Mouse (Mus musculus) embryonic fibroblast, embryonic 13.5 days (primary cell): ENCODE measurements at regions not wholly inside any gene's neighbourhood (a gene's known extent, or its start where the extent isn't known, plus 50 kb on each side); places are given as distances from the start of the nearest gene placed in this dataset.

Source experiments
- CTCF ChIP-seq: IDR thresholded peaks from 2 replicates; pipeline ENCODE4 v1.5.1; 2011; ENCODE audit warnings: mild to moderate bottlenecking, control low read depth, low read length, moderate library complexity, borderline replicate concordance; ENCODE audit not compliant: insufficient read depth
- POLR2A ChIP-seq: IDR thresholded peaks from 2 replicates; pipeline ENCODE4 v1.6.1; 2011; ENCODE audit warnings: low read depth, mild to moderate bottlenecking, control low read depth, low read length, moderate library complexity

DNA sequence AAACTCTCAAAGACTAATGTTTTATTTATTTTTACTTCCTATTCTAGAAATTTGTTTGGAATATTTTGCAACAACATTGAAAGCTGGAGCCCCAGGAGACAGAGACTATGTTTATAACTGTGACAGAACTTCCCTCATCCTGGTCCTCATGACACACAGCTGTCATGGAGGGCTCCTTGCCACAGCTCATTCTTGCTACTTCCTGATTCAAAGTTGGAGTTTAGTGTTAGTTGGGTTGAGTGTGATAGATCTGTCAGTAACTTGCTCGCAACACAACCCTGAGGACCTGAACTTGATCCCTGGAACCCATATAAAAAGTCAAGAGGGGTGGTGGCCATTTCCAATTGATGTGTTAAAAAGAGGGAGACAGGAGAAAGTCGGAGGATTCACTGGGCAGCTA, 328.3 kb upstream of the Nox3 start:
- no peak for TF ChIP-seq CTCF
- no peak for TF ChIP-seq POLR2A
